Mouse (Mus musculus) neural tube, embryonic 11.5 days (tissue): ENCODE results near the gene Acad10. TPM values are rescaled to one million over a fixed set of nuclear protein-coding genes. Genes with fewer than 3 reads are reported as not detected.

ENCODE experiments used
- ATAC-seq: fragments of 200-750 bp; cut with Nextera tagmentation; 2 replicates; pipeline ENCODE4 v1.8.0; 2017; ENCODE audit warnings: moderate number of reproducible peaks, mild to moderate bottlenecking, moderate TSS enrichment, moderate library complexity; ENCODE audit not compliant: insufficient read depth, low FRiP score, low TSS enrichment
- DNase-seq: peaks from one replicate; pipeline ENCODE4 v3.0.0-alpha.2; 2015; ENCODE audit warnings: low spot score
- H3K27ac ChIP-seq: fragments of 300-500 bp; sonication (generic); 2 replicates; pipeline ENCODE4 v1.5.1; 2014; ENCODE audit warnings: low read depth, mild to moderate bottlenecking, low read length
- H3K27me3 ChIP-seq: fragments of 300-500 bp; sonication (generic); 2 replicates; pipeline ENCODE4 v1.6.1; 2014; ENCODE audit warnings: mild to moderate bottlenecking, low read length, mixed read lengths; ENCODE audit not compliant: control insufficient read depth, insufficient read depth
- H3K36me3 ChIP-seq: fragments of 300-500 bp; sonication (generic); 2 replicates; pipeline ENCODE4 v1.6.1; 2014; ENCODE audit warnings: mild to moderate bottlenecking, low read length, moderate library complexity, mixed read lengths; ENCODE audit not compliant: control insufficient read depth, insufficient read depth
- H3K4me1 ChIP-seq: fragments of 300-500 bp; sonication (generic); 2 replicates; pipeline ENCODE4 v1.6.1; 2014; ENCODE audit warnings: low read length, mixed read lengths; ENCODE audit not compliant: control insufficient read depth, insufficient read depth
- H3K4me2 ChIP-seq: fragments of 300-500 bp; sonication (generic); 2 replicates; pipeline ENCODE4 v1.6.1; 2014; ENCODE audit warnings: low read depth, mild to moderate bottlenecking, moderate library complexity
- H3K4me3 ChIP-seq: fragments of 300-500 bp; sonication (generic); 2 replicates; pipeline ENCODE4 v1.5.1; 2014; ENCODE audit warnings: low read depth, low read length
- H3K9ac ChIP-seq: fragments of 300-500 bp; sonication (generic); 2 replicates; pipeline ENCODE4 v1.6.1; 2014; ENCODE audit warnings: mild to moderate bottlenecking, low read length
- H3K9me3 ChIP-seq: fragments of 300-500 bp; sonication (generic); 2 replicates; pipeline ENCODE4 v1.6.1; 2016; ENCODE audit warnings: low read length; ENCODE audit not compliant: control insufficient read depth
- WGBS: fragments of 180-500 bp; shearing (Covaris S2); extraction: QIAGEN DNeasy Blood & Tissue Kit; methylation state at CpG from one replicate; pipeline ENCODE4 v1.1.7; 2014; 5-methylcytosine and 5-hydroxymethylcytosine counted together
- polyA plus RNA-seq: library from polyadenylated mRNA; unstranded; fragments of >200 nt; fragmentation: Nextera tagmentation; extraction: Ambion mirVana; gene quantifications from 2 replicates; pipeline ENCODE4 v1.2.1, GENCODE M21; 2014

Gene Acad10
- polyA plus RNA-seq = 2.5 and 2.8 TPM in 2 replicates

DNA sequence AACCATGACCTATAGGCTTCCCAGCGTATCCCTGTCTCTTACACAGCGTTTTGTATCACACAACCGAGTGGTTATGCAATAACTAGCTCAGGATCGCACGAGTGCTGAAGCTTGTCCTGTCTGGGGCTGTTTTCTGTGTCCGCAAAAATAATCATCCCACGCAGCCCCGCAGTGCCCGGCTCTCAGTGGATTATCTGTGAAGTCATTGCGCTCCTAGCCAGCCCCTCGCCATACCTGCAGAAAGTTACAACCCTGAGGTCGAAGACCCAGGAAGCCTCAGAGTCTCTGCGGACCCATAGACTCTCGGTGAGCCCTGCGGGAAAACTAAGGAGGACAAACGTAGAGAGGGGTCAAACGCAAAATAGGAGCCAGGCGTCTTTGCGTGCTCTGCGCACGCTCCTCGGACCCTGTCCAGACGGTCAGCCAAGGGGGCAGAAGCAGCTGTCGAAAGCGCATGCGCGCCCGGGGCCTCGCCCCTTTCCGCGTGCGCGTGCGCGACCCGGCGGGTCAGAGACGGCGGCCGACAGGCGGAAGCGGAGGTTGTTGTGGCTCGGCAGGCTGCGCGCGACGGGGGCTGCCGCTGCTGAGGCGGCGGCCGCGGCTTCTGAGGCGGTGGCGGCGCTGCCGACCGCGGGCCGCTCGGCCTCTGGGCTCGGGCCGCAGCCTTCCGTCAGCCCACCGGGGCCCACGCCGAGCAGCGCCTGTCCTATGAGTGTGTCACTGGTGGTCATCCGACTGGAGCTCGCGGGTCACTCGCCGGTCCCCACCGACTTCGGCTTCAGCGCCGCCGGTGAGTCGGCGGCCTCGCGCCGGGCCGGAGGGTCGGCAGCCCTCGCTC, at the start of gene Acad10, which contains the start of gene Brap:
Gene Acad10 (minus strand): TSS at position 456 of the 838 bp plus-strand sequence.
Gene Brap (plus strand): TSS at position 505 of the 838 bp plus-strand sequence.
- H3K4me2 ChIP-seq = peak within 1 kb of the TSS; percentile 62
- ATAC-seq (peak; percentile 86), DNase-seq (peak; percentile 98)
- peak within 1 kb of the TSS; percentile 83 for H3K9ac ChIP-seq
- peak within 1 kb of the TSS; percentile 92 for H3K4me3 ChIP-seq
- 0 out of 2 replicates have a peak, but pooled peaks cover 8% of the 10 kb centered on the region for H3K4me1 ChIP-seq
- H3K36me3 ChIP-seq = peaks cover 4% of the 10 kb centered on the region; the same call in 1 of the 2 replicates
- 2% methylated on average over 85 of the region's 85 CpGs for WGBS
- peak within 1 kb of the TSS; percentile 67; the same call in 1 of the 2 replicates for H3K27ac ChIP-seq
- H3K27me3 ChIP-seq = no peaks in the 10 kb centered on the region
- no peaks in the 10 kb centered on the region for H3K9me3 ChIP-seq

DNA sequence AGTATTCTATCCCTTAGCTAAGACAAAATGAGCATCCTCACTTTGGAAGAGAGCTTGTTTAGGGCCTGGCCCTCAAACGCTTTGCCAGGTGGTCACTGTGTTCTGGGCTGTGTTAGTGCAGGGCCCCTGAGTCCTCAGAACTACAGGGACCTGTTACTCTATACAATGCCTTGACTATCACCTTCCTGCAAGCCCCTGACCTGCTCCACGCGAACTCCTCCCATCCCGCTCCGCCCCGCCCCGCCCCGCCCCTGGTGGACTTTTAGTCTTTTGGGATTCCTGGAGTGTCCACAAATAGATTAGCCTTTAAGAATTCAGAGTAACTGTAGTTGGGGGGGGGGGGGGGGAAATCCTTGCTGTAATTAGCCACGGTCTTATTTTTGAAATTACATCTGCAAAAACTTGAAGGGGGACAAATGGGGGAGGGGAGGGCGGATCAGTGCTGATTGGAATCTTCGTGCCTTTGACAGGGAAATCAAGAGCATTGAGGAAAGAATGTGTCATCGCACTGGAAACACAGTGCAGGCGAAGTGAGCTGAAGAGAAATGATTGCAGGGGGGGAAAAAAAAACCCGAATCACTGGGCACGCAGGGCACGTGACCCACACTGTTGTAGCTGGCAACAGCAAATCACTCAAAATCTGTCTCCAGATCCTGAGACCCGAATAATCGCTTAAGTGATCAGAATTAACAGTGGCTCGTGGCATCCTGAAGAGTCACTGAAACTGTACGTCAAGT, 44.4 kb upstream of the Acad10 start:
- DNase-seq = no peak
- peak overlapping the region; percentile 16; the same call in 1 of the 2 replicates for H3K4me2 ChIP-seq
- peaks cover 7% of the 10 kb centered on the region for H3K4me1 ChIP-seq
- no peak overlapping the region for H3K4me3 ChIP-seq
- H3K27me3 ChIP-seq = no peaks in the 10 kb centered on the region
- WGBS = 9% methylated on average over 20 of the region's 20 CpGs
- no peaks in the 10 kb centered on the region for H3K9me3 ChIP-seq
- H3K27ac ChIP-seq = no peak overlapping the region
- ATAC-seq = no peak
- H3K36me3 ChIP-seq = no peaks in the 10 kb centered on the region
- H3K9ac ChIP-seq = no peak overlapping the region

DNA sequence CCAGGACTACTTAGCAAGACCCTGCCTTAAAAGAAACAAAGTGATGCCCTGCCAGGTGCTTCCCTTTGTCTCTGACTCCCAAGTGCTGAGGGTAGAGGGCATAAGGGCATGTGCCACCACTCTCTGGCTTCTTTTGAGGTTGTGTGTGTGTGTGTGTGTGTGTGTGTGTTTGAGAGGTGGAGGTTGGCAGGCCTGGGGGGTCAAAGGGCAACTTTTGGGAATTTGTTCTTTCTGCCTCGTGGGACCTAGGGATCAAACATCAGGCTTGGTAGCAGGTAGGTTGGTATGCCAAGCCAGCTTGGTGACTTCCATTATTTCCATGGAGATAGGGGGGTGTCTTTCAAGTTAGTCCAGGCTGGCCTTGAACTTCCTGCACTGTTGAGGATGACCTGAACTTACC, 43.0 kb upstream of the Acad10 start:
- H3K4me1 ChIP-seq = peaks cover 7% of the 10 kb centered on the region
- H3K4me3 ChIP-seq = no peak overlapping the region
- no peak overlapping the region for H3K9ac ChIP-seq
- no peaks in the 10 kb centered on the region for H3K36me3 ChIP-seq
- WGBS = 83% methylated on average over 1 of the region's 1 CpGs
- no peaks in the 10 kb centered on the region for H3K27me3 ChIP-seq
- H3K27ac ChIP-seq = no peak overlapping the region
- H3K9me3 ChIP-seq = no peaks in the 10 kb centered on the region
- no peak overlapping the region for H3K4me2 ChIP-seq
- no peak for DNase-seq
- ATAC-seq = no peak

DNA sequence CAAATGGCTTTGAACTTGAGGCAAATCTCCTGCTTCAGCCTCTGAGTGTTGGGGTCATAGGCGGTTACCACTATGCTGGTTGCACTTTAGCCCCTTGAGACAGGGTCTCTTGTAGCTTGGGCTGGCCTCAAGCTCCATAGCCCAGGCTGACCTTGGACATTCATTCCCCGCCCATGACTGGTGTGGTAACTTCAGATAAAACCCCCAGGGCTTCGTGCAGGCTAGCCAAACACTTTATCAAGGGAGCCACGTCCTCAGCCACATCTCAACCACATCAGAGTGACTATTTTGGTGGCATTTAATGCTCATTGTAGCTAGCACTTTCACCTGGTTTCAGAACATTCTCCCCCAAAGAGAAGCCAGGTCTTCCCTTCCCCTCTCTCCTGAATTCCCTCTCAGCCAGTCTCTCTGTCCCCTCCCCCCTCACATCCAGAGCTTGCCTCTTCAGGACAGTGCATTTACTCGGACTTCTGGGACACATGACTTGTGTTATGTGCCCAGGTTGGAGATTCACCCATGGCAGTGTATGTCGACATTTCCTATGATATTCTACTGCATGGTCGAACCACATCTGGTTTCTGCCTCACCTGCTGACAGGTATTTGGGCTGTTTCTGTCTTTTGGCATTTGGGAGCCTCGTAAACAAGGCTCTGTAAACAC, 40.9 kb upstream of the Acad10 start:
- WGBS = 68% methylated on average over 8 of the region's 8 CpGs
- H3K4me2 ChIP-seq = no peak overlapping the region
- H3K36me3 ChIP-seq = no peaks in the 10 kb centered on the region
- H3K4me3 ChIP-seq = no peak overlapping the region
- no peak overlapping the region for H3K9ac ChIP-seq
- DNase-seq = no peak
- H3K27ac ChIP-seq = no peak overlapping the region
- no peaks in the 10 kb centered on the region for H3K9me3 ChIP-seq
- ATAC-seq = no peak
- peaks cover 7% of the 10 kb centered on the region for H3K4me1 ChIP-seq
- H3K27me3 ChIP-seq = no peaks in the 10 kb centered on the region

DNA sequence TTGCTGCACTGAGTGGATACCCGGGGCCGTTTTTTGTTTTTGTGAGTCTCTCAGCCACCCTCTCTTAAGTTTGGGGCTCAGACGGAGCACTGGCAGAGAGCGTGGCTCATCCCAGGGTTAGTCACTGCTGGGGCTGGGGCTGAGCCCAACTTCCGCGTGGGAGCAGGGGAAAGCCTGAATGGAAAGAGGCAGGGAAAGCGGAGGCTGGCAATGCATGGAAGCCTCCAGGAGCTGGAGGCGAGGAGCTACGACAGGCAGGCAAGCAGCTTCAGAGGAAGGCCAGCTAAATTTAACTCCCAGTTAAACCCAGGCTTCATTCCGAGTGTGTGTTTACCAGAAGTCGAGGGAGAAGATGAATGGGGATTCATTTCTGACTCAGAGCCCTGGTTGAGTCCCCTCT, 40.2 kb upstream of the Acad10 start:
- no peak overlapping the region for H3K27ac ChIP-seq
- no peak overlapping the region for H3K4me2 ChIP-seq
- no peak overlapping the region for H3K4me3 ChIP-seq
- ATAC-seq (no peak), DNase-seq (no peak)
- peaks cover 7% of the 10 kb centered on the region for H3K4me1 ChIP-seq
- 40% methylated on average over 11 of the region's 11 CpGs for WGBS
- no peaks in the 10 kb centered on the region for H3K27me3 ChIP-seq
- no peaks in the 10 kb centered on the region for H3K9me3 ChIP-seq
- no peak overlapping the region for H3K9ac ChIP-seq
- no peaks in the 10 kb centered on the region for H3K36me3 ChIP-seq

DNA sequence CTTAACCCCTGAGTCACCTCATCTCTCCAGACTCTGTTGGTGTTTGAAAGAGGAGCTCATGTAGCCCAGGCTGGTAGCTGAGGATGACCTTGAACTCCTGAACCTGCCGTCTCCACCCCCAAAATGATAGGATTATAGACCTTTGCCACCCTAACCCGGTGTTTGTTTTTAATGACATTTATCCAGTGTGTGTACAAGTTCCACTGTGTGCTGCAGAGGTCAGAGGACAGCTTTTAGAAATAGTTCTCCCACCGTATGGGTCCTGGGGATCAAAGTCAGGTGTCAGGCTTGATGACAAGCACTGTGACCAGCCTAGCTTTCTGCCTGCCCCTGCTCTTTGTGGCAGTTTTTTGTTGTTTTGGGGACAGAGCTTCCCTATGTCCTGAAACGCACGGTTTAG, 39.6 kb upstream of the Acad10 start:
- Histone ChIP-seq H3K4me3 (no peak overlapping the region), H3K27me3 (no peaks in the 10 kb centered on the region), H3K4me1 (peaks cover 5% of the 10 kb centered on the region), H3K9me3 (no peaks in the 10 kb centered on the region), H3K9ac (no peak overlapping the region), H3K27ac (no peak overlapping the region), H3K4me2 (no peak overlapping the region), H3K36me3 (no peaks in the 10 kb centered on the region)
- ATAC-seq (no peak), DNase-seq (no peak)
- 76% methylated on average over 5 of the region's 5 CpGs for WGBS

DNA sequence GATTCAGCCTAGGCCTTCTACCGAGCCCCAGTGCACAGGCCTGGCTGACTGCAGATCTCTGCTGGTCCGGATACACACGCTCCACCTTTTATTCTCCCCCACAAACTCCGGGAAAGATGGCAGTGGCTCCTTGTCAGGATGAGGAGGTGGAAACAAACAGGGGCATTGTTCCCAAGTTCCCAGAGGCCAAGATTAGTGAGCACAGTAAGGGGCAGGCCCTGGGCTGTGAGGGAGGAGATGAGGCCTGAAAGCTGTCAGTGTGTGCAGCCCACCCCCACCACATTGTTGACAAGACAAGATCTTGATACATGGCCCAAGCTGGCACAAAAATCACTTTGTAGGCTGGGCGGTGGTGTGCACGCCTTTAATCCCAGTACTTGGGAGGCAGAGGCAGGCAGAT, 36.4 kb upstream of the Acad10 start:
- ATAC-seq (no peak), DNase-seq (no peak)
- Histone ChIP-seq H3K4me1 (no peaks in the 10 kb centered on the region), H3K27me3 (no peaks in the 10 kb centered on the region), H3K36me3 (no peaks in the 10 kb centered on the region), H3K9ac (no peak overlapping the region; the same call in 1 of the 2 replicates), H3K9me3 (no peaks in the 10 kb centered on the region), H3K4me3 (no peak overlapping the region), H3K27ac (0 out of 2 replicates have a peak overlapping the region, but pooled peaks have one; percentile 27), H3K4me2 (no peak overlapping the region)
- WGBS = 60% methylated on average over 6 of the region's 6 CpGs

DNA sequence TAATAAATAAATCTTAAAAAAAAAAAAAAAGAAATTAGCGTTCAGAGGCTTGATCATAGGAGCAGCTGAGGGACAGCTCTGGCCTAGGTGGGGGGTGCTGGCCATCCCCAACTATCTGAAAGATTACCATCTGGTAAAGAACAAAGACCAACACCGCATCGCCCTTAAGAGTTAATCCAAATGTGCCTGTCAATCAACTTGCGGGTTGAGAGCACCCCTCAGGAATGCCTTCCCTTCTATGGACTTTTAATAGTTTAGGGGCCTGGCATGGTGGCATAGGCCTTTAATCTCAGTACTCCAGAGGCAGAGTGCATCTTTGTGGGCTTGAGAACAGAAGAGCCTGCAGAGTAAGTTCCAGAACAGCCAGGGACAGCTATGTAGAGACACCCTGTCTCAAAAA, 32.6 kb upstream of the Acad10 start:
- no peak for ATAC-seq
- H3K4me2 ChIP-seq = no peak overlapping the region
- 84% methylated on average over 4 of the region's 4 CpGs for WGBS
- H3K27ac ChIP-seq = no peak overlapping the region
- H3K9me3 ChIP-seq = no peaks in the 10 kb centered on the region
- H3K4me3 ChIP-seq = no peak overlapping the region
- H3K36me3 ChIP-seq = no peaks in the 10 kb centered on the region
- DNase-seq = no peak
- H3K27me3 ChIP-seq = no peaks in the 10 kb centered on the region
- no peak overlapping the region for H3K9ac ChIP-seq
- no peaks in the 10 kb centered on the region for H3K4me1 ChIP-seq
